9 mouse cellular contexts compared by ENCODE assay signal in genomic region chr10:8792412-8792811, GRCm38 (mm10).
A peak's percentile ranks its signal among the peaks of the same experiment; 100 is the strongest.
DNase-seq lines count a peak whose midpoint lies in the region; ATAC-seq lines count a peak whose summit lies in the region.
"Had no signal": no experiment of that assay in that cellular context is flagged by ENCODE, and none has a peak within 500 bp of the region (broad histone marks: within the 10 kb centered on the region; RNA-seq: fewer than 3 reads in every experiment).

No protein-coding gene starts in this region.

- no peaks in the 10 kb centered on the region for H3K9me3 ChIP-seq in midbrain, embryonic 15.5 days
- H3K9me3 ChIP-seq: limb, embryonic 15.5 days had no signal

- peak; percentile 41 for ATAC-seq in midbrain, embryonic 15.5 days (replicated peaks)

- intact Hi-C loops in left cerebral cortex, postnatal 10 days (cut with DNase I): loop anchor here (10.0 kb wide), 2 partner anchors 182 to 962 kb away; no protein-coding TSS in a partner anchor

- WGBS in midbrain, embryonic 15.5 days: 58% methylated on average over 5 of the region's 5 CpGs

- DNase-seq in layer of hippocampus, adult 11-12 months (ENCODE audit: low spot score): peak; percentile 71
- DNase-seq in layer of hippocampus, adult 9-11 months: no peak
- DNase-seq in adrenal gland, postnatal 25 days: peak; percentile 52
- peak; percentile 43 for DNase-seq in forelimb bud, embryonic 11.5 days (ENCODE audit: low read depth, low spot score)
- peak; percentile 34 for DNase-seq in induced T-regulatory cell, adult 2 months (ENCODE audit: low read depth)
- peak; percentile 62 to 70 for DNase-seq in left cerebral cortex, postnatal 10 days (ENCODE audit: extremely low spot score in 1 of 2, low spot score in 2 of 2)
- DNase-seq in urinary bladder, postnatal 36 days (ENCODE audit: low spot score in 2 of 2): peak; percentile 53 to 66

- no peaks in the 10 kb centered on the region for H3K36me3 ChIP-seq in midbrain, embryonic 15.5 days (replicated peaks)

- no peaks in the 10 kb centered on the region for H3K27me3 ChIP-seq in midbrain, embryonic 15.5 days (replicated peaks)
- H3K27me3 ChIP-seq: limb, embryonic 15.5 days had no signal

- no peak overlapping the region for H3K4me2 ChIP-seq in midbrain, embryonic 15.5 days
- H3K4me2 ChIP-seq: limb, embryonic 15.5 days had no signal

- no peak overlapping the region for H3K27ac ChIP-seq in midbrain, embryonic 15.5 days
- H3K27ac ChIP-seq: limb, embryonic 15.5 days had no signal

- H3K4me3 ChIP-seq in midbrain, embryonic 15.5 days: no peak overlapping the region
- H3K4me3 ChIP-seq: limb, embryonic 15.5 days had no signal

- no peak overlapping the region for H3K9ac ChIP-seq in midbrain, embryonic 15.5 days
- H3K9ac ChIP-seq: limb, embryonic 15.5 days had no signal

- no peaks in the 10 kb centered on the region for H3K4me1 ChIP-seq in midbrain, embryonic 15.5 days
- H3K4me1 ChIP-seq: limb, embryonic 15.5 days had no signal
